Mouse (Mus musculus): ENCODE data around the gene Cmtr2.

Gene Cmtr2

DNA sequence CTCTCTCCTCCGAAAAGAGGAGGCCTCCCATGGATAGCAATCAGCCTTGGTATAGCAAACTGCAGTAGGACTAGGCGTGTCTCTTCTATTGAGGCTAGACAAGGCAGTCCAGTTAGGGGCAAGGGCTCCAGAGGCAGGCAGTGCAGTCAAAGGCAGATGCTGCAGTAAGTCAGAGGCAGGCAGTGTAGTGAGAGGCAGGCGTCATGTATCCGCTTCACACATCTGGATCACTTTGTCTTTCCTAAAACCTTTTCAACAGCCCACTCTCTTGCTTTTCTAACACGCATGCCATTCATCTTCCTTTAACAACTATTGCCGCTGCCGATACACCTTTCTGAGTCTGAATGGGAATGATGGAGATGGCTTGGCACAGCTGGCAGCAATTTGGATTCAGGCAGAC, at the start of gene Cmtr2:
Gene Cmtr2 (plus strand): TSS at position 301 of the 400 bp plus-strand sequence.
- no peak for DNase-seq

DNA sequence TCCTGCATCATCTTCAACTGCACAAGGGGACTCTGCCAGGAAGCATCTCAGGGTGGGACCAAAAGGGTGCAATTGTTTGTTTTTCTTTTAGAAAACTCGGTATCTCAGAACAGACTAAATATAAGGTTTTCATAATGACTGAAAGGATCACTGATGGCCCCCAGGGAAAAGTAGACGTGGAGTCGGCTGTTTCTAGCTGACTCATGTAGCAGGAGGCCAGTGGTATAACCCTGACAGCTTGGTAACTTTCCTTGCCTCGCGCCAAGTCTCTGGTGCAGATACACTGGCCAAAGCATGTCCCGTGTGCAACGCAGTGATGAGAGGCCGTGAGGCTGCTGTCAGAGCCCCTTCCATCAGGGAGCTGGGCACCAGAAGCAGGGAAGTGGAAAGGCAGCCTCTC, 49.2 kb upstream of the Cmtr2 start:
- DNase-seq: no peak

DNA sequence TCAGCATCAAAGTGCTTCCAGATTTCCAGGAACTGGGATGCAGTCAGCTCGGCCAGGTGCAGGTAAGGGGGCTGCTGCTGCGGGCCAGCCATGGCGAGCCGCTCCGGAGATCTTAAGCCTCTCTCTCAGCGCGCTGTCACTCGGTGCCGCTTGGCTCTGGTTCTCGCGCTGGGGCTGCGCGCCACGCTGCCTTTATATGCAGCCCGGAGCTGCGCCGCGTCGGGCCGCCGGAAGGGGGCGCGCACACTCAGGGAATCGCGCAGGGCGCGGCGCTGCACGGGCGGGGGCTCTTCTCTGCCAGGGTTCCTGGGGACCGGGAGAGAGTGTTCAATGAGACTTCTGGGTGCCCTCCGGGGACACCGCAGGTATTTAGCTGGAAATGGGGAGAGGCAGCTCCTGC, 47.4 kb upstream of the Cmtr2 start, which contains the start of gene Calb2:
Gene Calb2 (minus strand): TSS at position 165 of the 400 bp plus-strand sequence.
- DNase-seq: peak; percentile 90

DNA sequence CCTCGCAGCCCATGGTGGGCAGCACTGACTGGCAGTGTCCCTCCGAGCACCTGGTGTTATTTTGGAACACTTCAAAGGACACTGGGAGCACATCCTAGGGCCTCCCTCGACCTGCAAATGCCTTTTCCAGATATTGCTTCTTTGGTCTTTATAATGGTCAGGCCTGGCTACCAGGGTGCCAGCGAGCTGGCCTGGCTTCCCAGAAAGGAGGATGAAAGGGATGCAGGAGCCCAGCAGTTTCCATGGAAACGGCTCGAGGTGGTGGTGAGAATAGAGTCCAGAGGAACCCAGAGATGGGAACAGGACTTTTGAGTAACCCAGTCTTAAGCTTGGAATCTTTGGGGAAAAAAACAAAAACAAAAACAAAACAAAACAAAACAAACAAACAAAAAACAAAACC, 43.3 kb upstream of the Cmtr2 start:
- DNase-seq: peak; percentile 48

DNA sequence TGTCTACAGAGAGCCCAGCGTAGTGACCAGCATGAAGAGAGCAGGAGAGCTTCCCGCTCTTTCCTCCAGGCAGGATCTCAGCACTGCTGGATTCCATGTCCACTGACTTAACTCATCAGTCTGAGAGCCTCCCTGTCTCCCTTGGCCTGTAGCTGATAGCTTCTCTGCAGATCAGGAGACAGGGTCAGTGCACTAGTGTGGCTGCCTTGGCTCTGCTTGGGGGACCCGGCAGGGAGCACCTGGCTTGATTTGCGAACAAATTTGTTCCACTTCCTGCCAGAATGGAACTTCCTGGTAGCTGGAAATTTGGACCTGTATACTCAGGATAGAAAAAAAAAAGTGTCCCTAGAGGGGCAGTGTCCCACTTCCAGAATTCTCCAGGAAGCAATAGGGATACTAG, 40.6 kb upstream of the Cmtr2 start:
- DNase-seq: peak; percentile 86

DNA sequence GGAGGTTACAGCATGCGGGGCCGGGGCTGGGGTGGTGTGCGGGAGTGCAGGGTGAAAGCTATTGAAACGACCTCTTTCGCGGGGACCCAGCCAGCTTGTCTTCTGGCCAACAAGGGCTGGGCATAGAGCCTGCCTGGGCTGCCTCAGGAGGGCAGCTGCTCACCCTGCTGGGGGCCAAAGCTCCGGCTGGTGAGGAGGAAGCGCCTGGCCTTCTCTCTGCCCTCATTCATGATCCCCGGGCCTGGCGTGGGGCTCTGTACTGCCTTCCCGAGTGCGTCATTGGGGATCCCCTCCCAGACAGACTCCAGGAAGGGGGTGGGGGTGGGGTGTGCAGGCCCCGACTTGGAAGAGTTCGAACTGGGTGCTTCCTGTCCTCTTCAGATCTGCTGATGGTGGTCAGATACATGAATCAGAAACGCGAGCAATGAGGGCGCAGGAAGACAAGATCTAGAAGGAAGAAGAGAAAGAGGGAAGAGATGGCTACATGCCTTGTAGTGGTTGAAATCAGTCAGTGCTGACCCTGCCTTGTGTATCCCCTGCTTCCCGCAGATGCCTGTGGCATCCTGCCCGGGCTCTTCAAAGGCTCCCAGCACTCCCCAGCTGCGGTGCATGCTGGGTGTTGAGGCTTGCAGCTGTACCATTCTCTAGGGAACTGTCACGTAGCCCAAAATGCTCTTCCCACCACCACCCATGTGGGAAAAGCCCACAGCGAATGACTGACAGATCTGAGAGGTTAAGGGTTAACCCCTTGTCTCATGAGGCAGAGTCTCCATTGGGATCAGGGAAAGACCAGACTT, 37.9 kb upstream of the Cmtr2 start:
- DNase-seq: peak; percentile 95

DNA sequence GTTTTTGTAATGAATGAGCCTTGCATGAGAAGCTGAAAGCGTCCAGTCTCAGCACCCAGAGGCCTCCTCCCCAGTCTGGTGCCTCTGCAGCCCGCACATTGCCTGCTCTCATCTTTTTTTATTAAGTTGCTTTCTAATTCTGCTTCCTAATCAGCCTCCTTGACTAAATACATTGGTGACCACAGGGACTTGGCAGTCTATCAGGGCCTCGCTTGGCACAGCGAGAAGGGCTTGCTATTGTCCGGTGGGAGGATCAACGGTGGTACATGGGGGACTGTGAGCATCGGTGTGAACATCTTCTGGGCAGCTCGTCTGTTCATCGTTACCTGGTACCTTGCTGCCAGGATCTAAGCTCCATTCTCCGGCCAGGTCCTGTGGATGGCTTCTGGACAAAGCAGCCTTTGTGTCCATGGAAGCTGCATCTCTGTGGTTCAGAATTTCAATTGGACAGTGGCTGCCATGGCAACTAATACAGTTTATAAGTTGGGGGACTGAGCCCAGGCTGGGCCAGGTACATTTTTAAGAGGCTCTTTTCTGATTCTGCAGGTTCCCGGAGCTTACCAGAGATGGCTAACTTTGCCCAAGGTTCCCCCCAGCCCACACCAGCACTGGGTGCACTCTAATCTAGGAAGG, 32.6 kb upstream of the Cmtr2 start:
- DNase-seq: no peak

DNA sequence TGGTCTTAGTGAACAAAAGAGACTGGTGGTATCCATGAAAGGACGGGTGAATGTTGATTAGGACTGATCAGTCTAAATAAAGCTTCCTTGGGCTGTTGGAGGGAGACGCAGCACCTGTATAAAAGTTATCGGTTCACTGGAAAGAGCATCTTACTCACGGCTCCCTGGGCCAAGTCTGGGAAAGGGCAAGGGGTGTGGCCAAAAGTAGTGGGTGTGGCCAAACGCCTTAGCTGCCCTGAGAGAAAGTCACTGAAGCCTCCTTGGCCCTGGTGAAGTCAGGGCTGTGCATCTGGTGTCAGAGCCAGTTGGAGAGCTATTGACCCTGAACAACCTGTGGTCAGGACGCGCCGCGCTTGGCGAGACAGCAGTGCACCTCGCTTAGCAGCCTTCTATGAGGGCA, 31.7 kb upstream of the Cmtr2 start:
- DNase-seq: no peak

DNA sequence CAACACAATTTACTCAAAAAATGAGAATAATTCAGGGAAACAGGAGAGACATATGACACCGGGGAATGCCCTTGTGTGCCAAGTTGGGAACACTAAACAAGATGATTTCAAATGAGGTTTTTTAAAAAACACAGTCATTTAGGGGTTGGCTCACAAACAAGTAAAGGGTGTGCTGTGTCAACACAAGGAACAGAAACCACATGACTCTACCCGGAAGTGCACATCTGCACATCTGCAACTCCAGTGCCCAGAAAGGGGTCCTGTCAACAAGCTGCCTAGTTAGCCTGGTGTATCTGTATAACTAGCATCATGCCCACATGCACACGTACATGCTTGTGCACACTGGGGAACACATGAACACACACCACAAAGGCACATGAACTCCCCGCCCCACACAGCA, 29.9 kb upstream of the Cmtr2 start:
- DNase-seq: no peak

DNA sequence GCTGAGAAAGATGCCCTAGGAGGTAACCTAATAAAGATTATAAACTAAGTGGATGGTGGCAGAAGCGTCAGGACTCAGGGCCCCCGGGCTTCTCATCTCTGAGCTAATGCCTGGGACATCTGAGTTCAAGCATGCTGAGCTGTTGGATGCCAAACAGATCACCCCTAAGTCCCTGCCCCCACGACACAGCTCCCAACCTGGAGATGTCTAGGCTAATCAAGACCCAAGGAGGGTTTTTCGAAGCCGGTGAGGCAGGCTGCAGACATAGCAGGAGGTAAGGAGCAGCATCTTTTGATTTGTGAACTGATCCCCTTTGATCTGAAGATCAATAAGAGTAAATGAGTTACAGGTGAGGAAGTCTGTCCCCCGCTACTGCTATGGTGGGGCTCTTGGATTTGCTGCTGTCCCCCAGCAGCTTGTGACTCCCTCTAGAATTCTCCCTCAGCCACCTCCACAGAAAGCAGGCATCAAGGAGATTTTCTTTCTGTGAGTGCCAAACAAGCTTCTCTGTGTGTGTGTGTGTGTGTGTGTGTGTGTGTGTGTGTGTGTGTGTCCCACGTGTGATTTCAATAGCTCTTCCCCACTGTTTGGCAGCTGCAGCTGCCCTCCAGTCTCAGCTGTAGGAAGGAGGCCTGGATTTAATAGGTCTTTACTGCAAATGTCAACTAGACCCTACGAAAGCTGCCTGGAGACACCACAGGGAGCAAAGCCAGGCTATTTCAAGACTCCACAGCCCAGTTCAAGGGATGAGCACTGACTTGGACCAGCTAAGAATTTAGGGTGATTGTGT, 26.3 kb upstream of the Cmtr2 start:
- no peak for DNase-seq

DNA sequence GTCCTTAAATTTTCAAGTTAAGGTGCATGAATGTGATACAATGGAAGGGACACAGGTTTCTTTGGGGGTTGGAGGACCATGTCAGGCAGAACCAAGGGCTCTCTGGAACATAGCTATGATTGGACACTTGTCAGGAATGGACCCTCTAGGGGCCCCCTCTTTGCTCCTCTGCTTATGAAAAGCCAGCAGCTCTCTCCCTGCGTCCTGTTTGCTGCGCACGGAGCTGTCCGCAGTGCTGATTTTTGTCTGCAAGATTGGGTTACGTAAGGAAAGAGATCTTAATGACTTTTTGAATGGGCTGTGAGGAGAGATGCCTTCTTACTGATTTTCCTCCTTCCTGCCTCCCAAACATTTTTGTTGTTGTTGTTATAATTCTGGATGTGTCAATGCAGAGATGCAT, 18.8 kb upstream of the Cmtr2 start:
- DNase-seq: no peak

DNA sequence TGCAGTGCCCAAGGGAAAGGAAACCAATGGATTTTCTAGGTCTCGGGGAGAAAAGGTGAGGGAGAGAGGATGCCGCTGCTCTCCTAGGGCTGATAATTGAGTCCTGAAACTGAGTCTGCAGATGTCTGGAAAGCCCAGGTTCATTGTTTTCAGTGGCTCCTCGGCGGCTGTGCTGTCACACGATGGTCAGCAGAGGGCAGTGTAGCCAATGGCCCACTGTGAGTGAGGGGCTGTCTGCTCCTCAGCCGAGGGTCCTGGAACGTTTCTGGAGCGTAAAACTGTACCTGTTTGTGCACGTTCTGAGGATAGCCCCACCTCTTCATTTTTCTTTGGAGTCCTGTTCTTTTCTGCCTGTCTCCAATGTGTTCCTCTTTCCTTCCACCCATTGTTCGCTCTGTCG, 13.7 kb upstream of the Cmtr2 start:
- no peak for DNase-seq

DNA sequence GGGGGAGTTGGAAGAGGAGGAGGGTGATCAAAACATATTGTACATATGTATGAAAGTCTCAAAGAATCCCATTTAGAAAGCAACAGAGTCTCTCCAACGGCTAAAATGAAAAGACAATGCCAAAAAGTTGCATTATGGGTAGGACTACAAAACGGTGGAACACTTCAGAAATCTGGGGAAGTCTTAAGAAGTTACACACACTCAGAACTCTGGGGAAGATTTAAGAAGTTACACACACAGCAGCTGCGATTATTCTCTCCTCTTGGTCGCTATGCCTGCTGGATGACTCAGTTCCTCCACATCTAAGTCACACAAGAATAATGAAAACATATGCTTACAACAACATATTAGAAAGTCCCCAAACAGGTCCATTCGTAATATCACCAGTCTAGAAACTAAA, 788 bp downstream of the Cmtr2 start:
- DNase-seq: no peak

DNA sequence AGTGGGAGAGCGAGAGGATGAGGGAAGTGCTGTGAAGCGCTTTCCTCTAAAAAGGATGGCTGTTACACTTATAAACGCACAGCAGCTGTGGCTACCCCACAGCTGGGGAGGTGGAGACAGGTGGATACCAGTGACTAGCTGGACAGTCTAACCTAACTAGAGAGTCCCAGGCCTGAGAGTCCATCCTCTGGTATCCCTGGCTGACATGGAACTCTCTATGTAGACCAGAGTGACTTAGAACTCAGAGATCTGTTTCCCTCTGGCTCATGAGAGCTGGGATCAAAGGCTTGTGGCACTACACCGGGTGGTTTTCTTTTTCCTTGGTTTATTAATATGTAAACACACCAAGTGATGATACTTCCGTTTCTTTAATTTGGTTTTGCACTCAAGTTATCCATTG, 1.7 kb downstream of the Cmtr2 start:
- no peak for DNase-seq

DNA sequence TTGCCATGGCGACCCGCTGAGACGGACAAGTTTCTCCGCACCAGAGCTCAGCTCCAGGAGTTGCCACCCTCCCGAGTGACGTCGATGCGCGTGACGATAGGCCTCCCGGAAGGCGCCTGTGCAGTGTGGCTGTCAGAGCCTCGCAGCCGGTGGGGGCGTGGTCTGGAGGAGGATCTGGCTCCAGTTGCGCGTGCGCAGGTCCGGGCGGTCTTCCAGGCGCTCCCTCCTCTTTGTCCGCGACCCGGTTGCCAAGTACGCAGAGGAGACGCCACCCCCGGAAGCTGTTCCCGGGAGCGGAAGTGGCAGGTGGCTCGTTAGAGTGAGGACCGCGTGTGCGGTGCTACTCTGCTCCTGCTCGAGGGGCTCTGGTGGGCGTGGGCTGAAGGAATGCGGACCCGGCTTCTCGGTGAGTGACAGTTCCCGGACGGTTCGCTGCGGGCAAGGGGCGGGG, 2.2 kb downstream of the Cmtr2 start:
- peak; percentile 99 for DNase-seq

DNA sequence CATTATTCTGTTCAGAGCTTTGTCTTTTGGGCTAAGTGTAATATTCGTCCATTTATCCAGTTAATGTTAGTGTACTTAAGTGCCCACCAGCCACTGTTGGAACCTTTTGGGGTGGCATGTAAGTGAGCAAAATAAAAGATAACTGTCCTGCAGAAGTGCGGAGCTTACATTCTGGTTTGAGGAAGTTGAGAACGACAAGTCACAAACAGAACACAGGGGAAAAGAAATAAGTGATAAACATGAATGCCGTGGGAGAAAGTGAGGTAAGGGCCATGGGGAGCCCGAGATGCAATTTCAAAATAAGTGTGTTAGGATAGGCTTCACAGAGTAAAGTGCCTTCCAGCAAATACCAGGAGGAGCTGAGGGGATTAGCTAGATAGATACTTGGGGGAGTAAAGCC, 3.0 kb downstream of the Cmtr2 start:
- DNase-seq: no peak

DNA sequence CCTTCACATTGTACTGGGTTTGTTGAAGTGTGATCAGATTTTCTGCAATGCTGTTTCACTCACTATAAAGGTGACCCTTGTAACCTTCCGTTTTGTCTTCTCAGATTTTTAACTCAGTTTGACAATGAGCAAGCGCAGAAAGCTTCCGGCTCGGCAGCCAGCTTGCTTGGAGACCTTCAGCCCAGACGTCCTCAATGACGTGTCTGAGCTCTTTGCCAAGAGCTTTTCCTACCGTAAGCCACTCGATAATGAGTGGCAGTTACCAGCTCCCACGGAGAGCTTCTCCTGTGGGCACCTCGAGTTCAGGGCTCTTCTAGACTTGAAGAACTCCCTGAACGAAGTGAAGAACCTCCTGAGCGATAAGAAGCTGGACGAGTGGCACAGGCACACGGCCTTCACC, 5.5 kb downstream of the Cmtr2 start:
- no peak for DNase-seq

DNA sequence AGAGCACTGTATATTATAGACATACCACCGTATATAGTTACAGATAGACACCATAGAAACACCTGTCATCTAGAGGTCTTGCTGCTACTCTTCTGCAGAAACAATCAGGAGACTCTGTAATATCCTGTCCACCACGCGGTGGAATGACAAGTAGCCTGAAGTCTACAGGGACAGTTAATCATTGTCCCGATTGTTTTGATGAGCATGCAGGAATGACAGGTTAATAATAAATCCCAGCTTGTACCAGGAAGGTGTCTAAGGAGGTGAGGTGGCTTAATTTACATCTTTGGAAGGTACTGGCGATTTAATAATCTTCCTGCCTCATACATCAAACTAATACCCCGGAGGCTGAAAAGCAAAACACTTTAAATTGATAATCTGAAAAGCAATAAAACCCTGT, 15.3 kb downstream of the Cmtr2 start:
- no peak for DNase-seq

DNA sequence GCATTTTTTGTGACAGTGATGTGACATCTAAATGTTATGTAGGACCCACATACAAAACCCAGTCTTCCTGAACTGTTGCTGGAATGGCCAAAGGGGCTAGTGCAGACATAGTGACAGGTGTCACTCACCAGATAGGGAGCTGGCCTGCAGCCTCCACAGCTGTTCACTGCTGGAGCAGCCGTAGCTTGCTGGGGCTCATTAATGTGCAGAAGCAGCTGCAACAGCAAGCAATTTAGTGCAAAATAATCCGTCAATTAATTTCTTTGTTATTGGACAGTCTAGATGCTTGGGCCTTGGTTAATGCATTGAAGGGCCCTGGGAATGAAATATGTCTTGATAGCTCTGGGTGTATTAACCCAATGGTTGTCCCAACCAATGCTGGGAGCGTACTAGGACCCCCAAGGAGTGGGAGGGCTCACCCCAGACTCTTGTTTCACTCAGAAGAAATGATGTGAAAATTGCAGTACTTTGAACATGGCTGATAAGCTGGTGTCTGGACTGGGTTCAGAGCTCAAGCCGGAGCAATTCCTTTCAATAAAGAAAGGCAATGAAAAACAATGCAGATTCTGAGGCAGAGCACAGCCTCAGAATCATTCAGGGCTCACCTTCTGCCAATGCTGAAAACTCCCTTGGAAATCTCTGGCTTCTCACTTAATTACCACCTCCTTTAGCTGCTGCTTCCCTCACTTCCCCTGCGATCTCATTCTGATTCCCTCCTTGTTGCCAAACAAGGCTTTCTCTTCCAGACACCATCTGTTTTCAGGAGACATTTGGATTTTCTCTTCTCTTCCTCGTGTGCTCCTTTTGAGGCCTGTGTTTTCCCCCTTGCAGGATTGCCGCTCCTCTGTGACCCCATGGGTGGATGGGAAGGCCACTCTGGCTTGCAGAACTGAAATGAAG, 27.1 kb downstream of the Cmtr2 start:
- DNase-seq: no peak

DNA sequence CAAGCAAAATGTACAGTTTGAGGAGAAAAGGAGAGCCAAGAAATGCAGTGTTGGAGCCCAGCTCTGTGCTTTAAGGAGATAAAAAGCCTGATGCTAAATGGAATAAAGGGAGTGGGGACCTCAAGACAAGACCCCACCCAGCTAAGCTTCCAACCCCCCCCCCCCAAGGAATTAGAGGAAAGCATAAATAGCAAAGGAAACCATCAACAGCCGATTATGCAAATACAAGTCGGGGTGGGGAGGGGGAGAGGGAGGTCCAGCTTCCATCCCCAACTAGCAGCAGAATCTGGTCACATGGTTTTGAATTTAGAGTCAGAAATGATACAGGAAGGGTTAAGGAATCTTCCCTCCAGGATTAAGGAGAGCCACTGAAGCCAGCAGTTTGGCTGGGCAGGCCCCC, 29.1 kb downstream of the Cmtr2 start:
- no peak for DNase-seq

DNA sequence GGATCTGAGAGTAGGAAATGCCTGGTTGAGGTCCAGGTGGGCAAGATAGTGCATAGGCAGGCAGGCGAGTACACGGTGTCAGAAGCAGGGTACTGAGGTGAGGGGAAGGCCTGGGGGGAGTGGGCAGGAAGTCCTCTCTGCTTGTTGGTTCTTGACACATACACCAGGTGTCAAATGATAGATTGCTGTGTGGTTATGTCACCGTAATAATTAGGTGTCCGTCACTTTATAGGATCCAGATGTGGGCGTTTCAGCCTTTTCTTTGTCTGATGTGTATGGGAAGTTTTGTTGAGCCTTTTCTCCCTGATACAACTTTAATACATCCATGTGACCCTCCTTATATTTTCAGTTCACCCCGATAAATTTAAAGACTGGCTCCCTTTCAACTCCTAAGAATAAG, 31.8 kb downstream of the Cmtr2 start:
- no peak for DNase-seq

DNA sequence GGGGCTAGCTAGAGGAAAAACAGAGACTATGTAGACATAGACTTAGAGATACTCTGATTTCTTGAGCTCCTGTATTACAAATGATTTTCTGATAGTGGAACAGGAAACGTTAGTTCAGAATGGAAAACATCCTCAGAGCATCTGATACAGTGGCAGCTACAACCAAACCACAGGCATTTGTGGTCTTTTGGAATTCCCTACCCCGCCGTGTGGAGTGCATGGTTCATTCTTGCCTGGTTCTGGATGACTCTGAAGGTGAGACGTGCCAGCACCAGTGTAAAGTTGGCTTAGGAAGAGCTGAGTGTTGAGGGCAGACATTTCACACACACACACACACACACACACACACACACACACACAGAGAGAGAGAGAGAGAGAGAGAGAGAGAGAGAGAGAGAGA, 38.5 kb downstream of the Cmtr2 start:
- DNase-seq: no peak

DNA sequence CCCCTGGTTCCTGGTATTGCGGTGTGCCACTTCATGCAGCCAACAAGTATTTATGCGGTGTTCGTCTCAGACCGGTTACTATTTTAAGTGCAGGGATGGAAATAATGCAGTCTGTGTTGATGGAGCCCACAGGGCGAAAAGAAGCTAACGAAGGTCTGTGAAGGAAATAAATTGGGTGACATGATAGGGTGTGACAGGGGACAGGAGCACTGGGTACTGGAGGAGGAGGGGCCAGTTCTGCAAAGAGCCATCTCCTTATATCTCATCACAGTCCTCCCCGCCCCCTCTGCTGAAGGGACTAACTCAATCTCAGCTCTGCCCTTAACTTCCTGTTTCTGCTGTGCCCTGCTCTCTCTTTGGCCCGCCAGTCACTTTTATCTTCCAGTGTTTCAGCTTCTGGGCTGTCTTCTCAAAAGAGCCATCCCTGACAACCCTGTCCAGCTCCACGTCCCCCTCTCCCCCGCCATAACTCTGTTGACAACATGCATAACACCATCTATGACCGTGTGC, 50.4 kb downstream of the Cmtr2 start:
- DNase-seq: no peak
